Mouse (Mus musculus): ENCODE results near the gene Ppp1r17. TPM values are rescaled to one million over a fixed set of nuclear protein-coding genes. Genes with fewer than 3 reads are reported as not detected.
A peak's percentile ranks its signal among the peaks of the same experiment; 100 is the strongest.

Gene Ppp1r17
- total RNA-seq (2021), result not detected
- long read RNA-seq, experiment 1, result 0 reads
- long read RNA-seq, experiment 2, result 0 reads

- intact Hi-C loops (cut with DNase I; ENCODE audit: low total_unique reads), result no loop called here
- DNase-seq, result no peak
Observed at GRCm38 (mm10) chr6:56017291-56017994, at the start of gene Ppp1r17. Gene Ppp1r17 (plus strand): TSS chr6:56017497.

- intact Hi-C loops (cut with DNase I; ENCODE audit: low total_unique reads), result loop anchor here (5.0 kb wide), 1 partner anchor 79 kb away; no protein-coding TSS in a partner anchor
- no peak for DNase-seq
Observed at GRCm38 (mm10) chr6:55972998-55973397, 44.3 kb upstream of the Ppp1r17 start.

- intact Hi-C loops (cut with DNase I; ENCODE audit: low total_unique reads), result no loop called here
Observed at GRCm38 (mm10) chr6:55979766-55980165, 37.5 kb upstream of the Ppp1r17 start.

GRCm38 (mm10) chr6:56008711-56009110, 8.6 kb upstream of the Ppp1r17 start:
- intact Hi-C loops (cut with DNase I; ENCODE audit: low total_unique reads), result no loop called here

More at GRCm38 (mm10) chr6:55979766-55980165, 37.5 kb upstream of the Ppp1r17 start:
- DNase-seq, result no peak

GRCm38 (mm10) chr6:56012384-56012783, 4.9 kb upstream of the Ppp1r17 start:
- DNase-seq, result no peak
- intact Hi-C loops (cut with DNase I; ENCODE audit: low total_unique reads), result no loop called here

More at GRCm38 (mm10) chr6:56008711-56009110, 8.6 kb upstream of the Ppp1r17 start:
- DNase-seq, result no peak

- intact Hi-C loops (cut with DNase I; ENCODE audit: low total_unique reads), result no loop called here
- DNase-seq, result no peak
Observed at GRCm38 (mm10) chr6:56019632-56020031, 2.3 kb downstream of the Ppp1r17 start.

GRCm38 (mm10) chr6:56025533-56025932, 8.2 kb downstream of the Ppp1r17 start:
- intact Hi-C loops (cut with DNase I; ENCODE audit: low total_unique reads), result no loop called here
- DNase-seq, result no peak

GRCm38 (mm10) chr6:56027318-56027717, 10.0 kb downstream of the Ppp1r17 start:
- no peak for DNase-seq
- intact Hi-C loops (cut with DNase I; ENCODE audit: low total_unique reads), result no loop called here

- intact Hi-C loops (cut with DNase I; ENCODE audit: low total_unique reads), result no loop called here
- no peak for DNase-seq
Observed at GRCm38 (mm10) chr6:56027966-56028365, 10.7 kb downstream of the Ppp1r17 start.

- intact Hi-C loops (cut with DNase I; ENCODE audit: low total_unique reads), result no loop called here
- DNase-seq, result no peak
Observed at GRCm38 (mm10) chr6:56029986-56030385, 12.7 kb downstream of the Ppp1r17 start.

GRCm38 (mm10) chr6:56032231-56032630, 14.9 kb downstream of the Ppp1r17 start:
- DNase-seq, result no peak
- intact Hi-C loops (cut with DNase I; ENCODE audit: low total_unique reads), result no loop called here

GRCm38 (mm10) chr6:56035054-56035453, 17.8 kb downstream of the Ppp1r17 start:
- no peak for DNase-seq
- intact Hi-C loops (cut with DNase I; ENCODE audit: low total_unique reads), result no loop called here

- intact Hi-C loops (cut with DNase I; ENCODE audit: low total_unique reads), result no loop called here
- DNase-seq, result no peak
Observed at GRCm38 (mm10) chr6:56039476-56040055, 22.3 kb downstream of the Ppp1r17 start.

GRCm38 (mm10) chr6:56044270-56044669, 27.0 kb downstream of the Ppp1r17 start:
- no peak for DNase-seq
- intact Hi-C loops (cut with DNase I; ENCODE audit: low total_unique reads), result no loop called here

GRCm38 (mm10) chr6:56044716-56045115, 27.4 kb downstream of the Ppp1r17 start:
- intact Hi-C loops (cut with DNase I; ENCODE audit: low total_unique reads), result no loop called here
- DNase-seq, result no peak

GRCm38 (mm10) chr6:56048580-56048979, 31.3 kb downstream of the Ppp1r17 start:
- intact Hi-C loops (cut with DNase I; ENCODE audit: low total_unique reads), result no loop called here
- DNase-seq, result no peak

GRCm38 (mm10) chr6:56049104-56049503, 31.8 kb downstream of the Ppp1r17 start:
- no peak for DNase-seq
- intact Hi-C loops (cut with DNase I; ENCODE audit: low total_unique reads), result no loop called here

GRCm38 (mm10) chr6:56063736-56064135, 46.4 kb downstream of the Ppp1r17 start:
- intact Hi-C loops (cut with DNase I; ENCODE audit: low total_unique reads), result no loop called here
- no peak for DNase-seq

GRCm38 (mm10) chr6:56066632-56067282, 49.5 kb downstream of the Ppp1r17 start:
- intact Hi-C loops (cut with DNase I; ENCODE audit: low total_unique reads), result loop anchor here (2.0 to 5.0 kb wide), 3 partner anchors 381 to 541 kb away; no protein-coding TSS in a partner anchor
- DNase-seq, result peak; percentile 9

- DNase-seq, result no peak
- intact Hi-C loops (cut with DNase I; ENCODE audit: low total_unique reads), result loop anchor here (5.0 kb wide), 2 partner anchors 379 to 539 kb away; no protein-coding TSS in a partner anchor
Observed at GRCm38 (mm10) chr6:56068516-56068915, 51.2 kb downstream of the Ppp1r17 start.
